Mouse (Mus musculus) cerebellum, adult 11 months (tissue): ENCODE measurements around the gene C2.
"Not testable (repeated sequence)": the region's sequence is repeated elsewhere in the genome, so short reads cannot be mapped to it uniquely, and the experiment has no call there.

ENCODE experiments used
- DNase-seq: peaks from one replicate; pipeline ENCODE4 v3.0.0; 2022

The C2 gene

GRCm38 (mm10) chr17:34874321-34874720 lies 23.7 kb downstream of the C2 start:
- DNase-seq = no peak

GRCm38 (mm10) chr17:34865981-34866380 lies 32.1 kb downstream of the C2 start:
- DNase-seq = no peak

- no peak for DNase-seq
These were observed 35.5 kb downstream of the C2 start, which contains the start of gene Cfb for GRCm38 (mm10) chr17:34862416-34863081. Cfb (minus strand) TSS chr17:34862518.

GRCm38 (mm10) chr17:34861704-34862415 lies 36.2 kb downstream of the C2 start:
- DNase-seq = no peak

- DNase-seq = no peak
These were observed 37.6 kb downstream of the C2 start for GRCm38 (mm10) chr17:34860514-34860913.

GRCm38 (mm10) chr17:34858670-34859069 lies 39.4 kb downstream of the C2 start:
- no peak for DNase-seq

- no peak for DNase-seq
These were observed 42.2 kb downstream of the C2 start for GRCm38 (mm10) chr17:34855825-34856224.

- no peak for DNase-seq
These were observed 43.3 kb downstream of the C2 start for GRCm38 (mm10) chr17:34854761-34855160.

- DNase-seq = no peak
These were observed 44.6 kb downstream of the C2 start for GRCm38 (mm10) chr17:34853511-34853910.

GRCm38 (mm10) chr17:34850517-34851125 lies 47.4 kb downstream of the C2 start:
- no peak for DNase-seq

GRCm38 (mm10) chr17:34849722-34850516 lies 48.1 kb downstream of the C2 start, which contains the start of the genes Skiv2l and Nelfe:
Skiv2l (minus strand) TSS chr17:34850210.
Nelfe (plus strand) TSS chr17:34850391.
- DNase-seq = peak; percentile 97

GRCm38 (mm10) chr17:34847615-34848014 lies 50.5 kb downstream of the C2 start:
- DNase-seq = no peak

- DNase-seq = no peak
These were observed 50.9 kb downstream of the C2 start for GRCm38 (mm10) chr17:34847192-34847591.

GRCm38 (mm10) chr17:34844884-34845283 lies 53.2 kb downstream of the C2 start:
- no peak for DNase-seq

GRCm38 (mm10) chr17:34840736-34841307 lies 57.2 kb downstream of the C2 start:
- no peak for DNase-seq

GRCm38 (mm10) chr17:34838785-34839184 lies 59.3 kb downstream of the C2 start:
- no peak for DNase-seq

GRCm38 (mm10) chr17:34837464-34838324 lies 60.4 kb downstream of the C2 start:
- no peak for DNase-seq

- DNase-seq = peak; percentile 93
These were observed 61.2 kb downstream of the C2 start, which contains the start of the genes Stk19 and Dxo for GRCm38 (mm10) chr17:34836856-34837221. Stk19 (minus strand) TSS chr17:34836945. Dxo (plus strand) TSS chr17:34837019.

- DNase-seq = no peak
These were observed 61.8 kb downstream of the C2 start for GRCm38 (mm10) chr17:34836155-34836855.

- DNase-seq = not testable (repeated sequence)
These were observed 67.3 kb downstream of the C2 start for GRCm38 (mm10) chr17:34830776-34831175.

GRCm38 (mm10) chr17:34814818-34815370 lies 83.2 kb downstream of the C2 start:
- no peak for DNase-seq
